Mouse (Mus musculus) testis, adult 2 months (tissue): ENCODE data around the gene Ech1.

Source experiments
- CTCF ChIP-seq: fragments of 200-500 bp; IDR thresholded peaks from 2 replicates; pipeline ENCODE4 v1.5.1; 2012; ENCODE audit warnings: low read depth, mild to moderate bottlenecking, inconsistent platforms, low read length, moderate library complexity; ENCODE audit not compliant: control insufficient read depth, insufficient read depth, insufficient replicate concordance
- POLR2A ChIP-seq: fragments of 200-500 bp; IDR thresholded peaks from 2 replicates; pipeline ENCODE4 v1.6.1; 2012; ENCODE audit warnings: low read depth, mild to moderate bottlenecking, inconsistent platforms, low read length, moderate library complexity; ENCODE audit not compliant: control insufficient read depth

- no peak for TF ChIP-seq CTCF
- TF ChIP-seq POLR2A = no peak
Measured at GRCm38 (mm10) chr7:28817524-28817923, 7.5 kb upstream of the Ech1 start.
